Mouse (Mus musculus): ENCODE measurements at regions not wholly inside any gene's neighbourhood (a gene's known extent, or its start where the extent isn't known, plus 50 kb on each side); places are given as distances from the start of the nearest gene placed in this dataset.

DNA sequence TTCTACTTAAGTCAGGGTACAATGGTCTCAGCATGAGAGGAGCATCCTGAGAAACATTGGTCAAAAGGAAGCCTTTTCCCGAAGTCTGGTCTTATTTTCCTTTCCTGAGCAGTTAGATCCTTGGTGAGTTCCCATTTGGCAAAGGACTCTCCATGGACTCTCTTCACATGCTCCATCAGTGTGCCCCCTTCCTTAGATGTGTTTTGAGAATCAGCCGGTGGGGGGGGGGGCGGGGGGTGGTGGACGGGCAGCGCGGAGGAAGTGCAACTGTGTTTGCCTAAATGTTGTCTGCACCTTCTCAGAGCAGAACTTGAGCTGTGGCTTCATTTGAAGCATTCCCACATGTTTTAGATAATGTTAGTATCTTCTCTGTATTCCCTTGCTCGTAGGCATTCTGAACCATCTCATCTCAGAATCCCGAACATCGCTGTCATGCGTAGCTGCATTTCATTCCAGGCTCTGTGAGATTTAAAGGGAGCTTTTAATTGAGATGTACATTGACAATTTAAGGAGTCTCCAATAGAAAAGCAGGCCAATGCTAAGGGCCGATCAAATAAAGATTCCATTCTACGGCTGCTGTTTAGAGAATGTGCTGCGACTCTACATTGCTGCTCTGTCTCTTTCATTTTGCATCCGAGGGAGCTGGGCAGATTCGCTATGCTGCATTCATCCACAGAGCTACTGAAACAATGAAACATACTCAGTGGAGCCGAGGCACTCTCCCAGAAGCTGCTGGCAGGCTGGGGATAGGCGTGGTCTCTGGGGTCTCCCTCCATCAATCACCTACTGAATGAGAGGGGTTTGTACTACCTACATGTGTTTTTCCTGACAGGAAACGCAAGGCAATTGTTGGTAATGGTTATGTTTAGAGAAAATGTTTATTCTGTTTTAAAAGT is 92.9 kb downstream of the Pax1 start:
- no peak for TF ChIP-seq CTCF (IDR thresholded peaks at IDR 0.05; ENCODE audit: control insufficient read depth, insufficient read depth, insufficient replicate concordance, low read depth, low read length)
- no peak for TF ChIP-seq POLR2A (IDR thresholded peaks at IDR 0.05; ENCODE audit: control insufficient read depth, low read depth, low read length)

All from testis, adult 2 months (tissue).